Mouse (Mus musculus): ENCODE results near the gene Arg2.
"Not testable (repeated sequence)": the region's sequence is repeated elsewhere in the genome, so short reads cannot be mapped to it uniquely, and the experiment has no call there.

Gene Arg2

GRCm38 (mm10) chr12:79171269-79171995 lies 40.9 kb downstream of the Arg2 start:
- DNase-seq, result no peak

- DNase-seq, result peak; percentile 94
Measured at GRCm38 (mm10) chr12:79172019-79172941, 41.7 kb downstream of the Arg2 start, which contains the start of gene Vti1b. Vti1b (minus strand) TSS chr12:79172667.

GRCm38 (mm10) chr12:79173721-79174120 lies 43.1 kb downstream of the Arg2 start:
- no peak for DNase-seq

GRCm38 (mm10) chr12:79175998-79176397 lies 45.4 kb downstream of the Arg2 start:
- no peak for DNase-seq

GRCm38 (mm10) chr12:79185160-79185559 lies 54.6 kb downstream of the Arg2 start:
- DNase-seq, result not testable (repeated sequence)

- DNase-seq, result peak; percentile 81
Measured at GRCm38 (mm10) chr12:79190931-79191673, 60.5 kb downstream of the Arg2 start.

- peak; percentile 88 for DNase-seq
Measured at GRCm38 (mm10) chr12:79191701-79192100, 61.1 kb downstream of the Arg2 start.

- DNase-seq, result no peak
Measured at GRCm38 (mm10) chr12:79192193-79192592, 61.6 kb downstream of the Arg2 start, which contains the start of gene Rdh11. Rdh11 (minus strand) TSS chr12:79192293.

- DNase-seq, result peak; percentile 81
Measured at GRCm38 (mm10) chr12:79193441-79193840, 62.9 kb downstream of the Arg2 start.

GRCm38 (mm10) chr12:79197105-79197504 lies 66.5 kb downstream of the Arg2 start:
- no peak for DNase-seq

- DNase-seq, result no peak
Measured at GRCm38 (mm10) chr12:79201882-79202281, 71.3 kb downstream of the Arg2 start.
